Mouse (Mus musculus) forebrain, postnatal 0 days (tissue): ENCODE results near the gene Slc25a25. TPM values are rescaled to one million over a fixed set of nuclear protein-coding genes. Genes with fewer than 3 reads are reported as not detected.

Experiments
- ATAC-seq: fragments of 200-750 bp; cut with Nextera tagmentation; 2 replicates; pipeline ENCODE4 v1.8.0; 2017; ENCODE audit warnings: mild to moderate bottlenecking, moderate library complexity
- DNase-seq: peaks from one replicate; pipeline ENCODE4 v3.0.0-alpha.2; 2015
- H3K27ac ChIP-seq: fragments of 300-500 bp; sonication (generic); 2 replicates; pipeline ENCODE4 v1.5.1; 2014; ENCODE audit warnings: low read depth, mild to moderate bottlenecking, antibody characterized with exemption, low read length, moderate library complexity, mixed read lengths
- H3K27me3 ChIP-seq: fragments of 300-500 bp; sonication (generic); 2 replicates; pipeline ENCODE4 v1.6.1; 2014; ENCODE audit warnings: mild to moderate bottlenecking, low read length, mixed read lengths; ENCODE audit not compliant: insufficient read depth
- H3K36me3 ChIP-seq: fragments of 300-500 bp; sonication (generic); 2 replicates; pipeline ENCODE4 v1.6.1; 2014; ENCODE audit warnings: mild to moderate bottlenecking, moderate library complexity; ENCODE audit not compliant: insufficient read depth
- H3K4me1 ChIP-seq: fragments of 300-500 bp; sonication (generic); 2 replicates; pipeline ENCODE4 v1.6.1; 2014; ENCODE audit warnings: antibody characterized with exemption; ENCODE audit not compliant: insufficient read depth
- H3K4me2 ChIP-seq: fragments of 300-500 bp; sonication (generic); 2 replicates; pipeline ENCODE4 v1.6.1; 2014; ENCODE audit warnings: low read depth, mild to moderate bottlenecking, moderate library complexity
- H3K4me3 ChIP-seq: fragments of 300-500 bp; sonication (generic); 2 replicates; pipeline ENCODE4 v1.5.1; 2014; ENCODE audit warnings: low read depth, low read length, mixed read lengths
- H3K9ac ChIP-seq: fragments of 300-500 bp; sonication (generic); 2 replicates; pipeline ENCODE4 v1.6.1; 2014; ENCODE audit warnings: mild to moderate bottlenecking
- H3K9me3 ChIP-seq: fragments of 300-500 bp; sonication (generic); 2 replicates; pipeline ENCODE4 v1.6.1; 2016; ENCODE audit warnings: low read length
- CTCF ChIP-seq: sonication (generic); IDR thresholded peaks from 2 replicates; pipeline ENCODE4 v1.5.1; 2016; ENCODE audit warnings: antibody characterized with exemption, control low read depth, low read depth
- WGBS: fragments of 180-500 bp; shearing (Covaris S2); extraction: QIAGEN DNeasy Blood & Tissue Kit; methylation state at CpG from one replicate; pipeline ENCODE4 v1.1.7; 2014; 5-methylcytosine and 5-hydroxymethylcytosine counted together
- polyA plus RNA-seq: library from polyadenylated mRNA; unstranded; fragments of >200 nt; fragmentation: Nextera tagmentation; extraction: Ambion mirVana; gene quantifications from 2 replicates; pipeline ENCODE4 v1.2.1, GENCODE M21; 2015
- total RNA-seq: library from RNA; depleted of rRNA; stranded (reverse); fragments of >200 nt; gene quantifications from 2 replicates; pipeline ENCODE4 v1.2.3, GENCODE M21; 2014

The Slc25a25 gene
- total and polyA plus RNA-seq, 2 experiments from 2014 or later: 40.9 to 62.5 TPM

- Histone ChIP-seq H3K36me3 (no peaks in the 10 kb centered on the region; the same call in 1 of the 2 replicates), H3K9me3 (no peaks in the 10 kb centered on the region), H3K4me2 (no peak overlapping the region), H3K9ac (no peak overlapping the region), H3K4me3 (no peak overlapping the region), H3K4me1 (no peaks in the 10 kb centered on the region), H3K27me3 (no peaks in the 10 kb centered on the region), H3K27ac (peak overlapping the region; percentile 45; the same call in 1 of the 2 replicates)
- DNase-seq (no peak), ATAC-seq (no peak)
- TF ChIP-seq CTCF: no peak
- 22% methylated on average over 2 of the region's 2 CpGs for WGBS
These were observed 11.1 kb downstream of the Slc25a25 start for GRCm38 (mm10) chr2:32440164-32440563.

- H3K9me3 ChIP-seq: no peaks in the 10 kb centered on the region
- H3K36me3 ChIP-seq: no peaks in the 10 kb centered on the region; the same call in 1 of the 2 replicates
- ATAC-seq (no peak), DNase-seq (no peak)
- 17% methylated on average over 6 of the region's 6 CpGs for WGBS
- H3K4me1 ChIP-seq: no peaks in the 10 kb centered on the region
- no peak overlapping the region for H3K4me3 ChIP-seq
- H3K27ac ChIP-seq: no peak overlapping the region
- no peak for TF ChIP-seq CTCF
- H3K27me3 ChIP-seq: no peaks in the 10 kb centered on the region
- H3K9ac ChIP-seq: no peak overlapping the region
- H3K4me2 ChIP-seq: no peak overlapping the region
These were observed 12.1 kb downstream of the Slc25a25 start for GRCm38 (mm10) chr2:32439177-32439576.

GRCm38 (mm10) chr2:32438733-32439132 is 12.5 kb downstream of the Slc25a25 start:
- Histone ChIP-seq H3K9me3 (no peaks in the 10 kb centered on the region), H3K4me1 (no peaks in the 10 kb centered on the region), H3K27ac (no peak overlapping the region), H3K4me3 (no peak overlapping the region), H3K27me3 (no peaks in the 10 kb centered on the region), H3K36me3 (no peaks in the 10 kb centered on the region), H3K4me2 (no peak overlapping the region), H3K9ac (no peak overlapping the region)
- no peak for ATAC-seq
- TF ChIP-seq CTCF: no peak
- WGBS: 69% methylated on average over 3 of the region's 3 CpGs
- DNase-seq: no peak

- 48% methylated on average over 2 of the region's 2 CpGs for WGBS
- no peaks in the 10 kb centered on the region for H3K36me3 ChIP-seq
- DNase-seq (no peak), ATAC-seq (no peak)
- no peaks in the 10 kb centered on the region for H3K9me3 ChIP-seq
- no peak overlapping the region for H3K4me2 ChIP-seq
- no peak overlapping the region for H3K4me3 ChIP-seq
- H3K9ac ChIP-seq: no peak overlapping the region
- no peak for TF ChIP-seq CTCF
- H3K27ac ChIP-seq: peak overlapping the region; percentile 46; the same call in 1 of the 2 replicates
- no peaks in the 10 kb centered on the region for H3K4me1 ChIP-seq
- H3K27me3 ChIP-seq: no peaks in the 10 kb centered on the region
These were observed 13.6 kb downstream of the Slc25a25 start for GRCm38 (mm10) chr2:32437612-32438166.

- ATAC-seq: peak; percentile 67
These were observed 14.4 kb downstream of the Slc25a25 start for GRCm38 (mm10) chr2:32436686-32437372.

GRCm38 (mm10) chr2:32430701-32431676 is 20.3 kb downstream of the Slc25a25 start:
- Histone ChIP-seq H3K36me3 (no peaks in the 10 kb centered on the region), H3K9ac (peak overlapping the region; percentile 62), H3K4me3 (peak overlapping the region; percentile 48), H3K9me3 (no peaks in the 10 kb centered on the region), H3K27ac (peak overlapping the region; percentile 87), H3K27me3 (no peaks in the 10 kb centered on the region), H3K4me2 (peak overlapping the region; percentile 78), H3K4me1 (peaks cover 27% of the 10 kb centered on the region)
- DNase-seq (peak; percentile 93), ATAC-seq (peak; percentile 96)
- TF ChIP-seq CTCF: no peak
- WGBS: 5% methylated on average over 18 of the region's 18 CpGs

More at GRCm38 (mm10) chr2:32436686-32437372, 14.4 kb downstream of the Slc25a25 start:
- H3K4me3 ChIP-seq: no peak overlapping the region
- WGBS: 23% methylated on average over 3 of the region's 3 CpGs
- H3K27ac ChIP-seq: peak overlapping the region; percentile 46; the same call in 1 of the 2 replicates
- H3K9ac ChIP-seq: no peak overlapping the region
- no peak for TF ChIP-seq CTCF
- no peaks in the 10 kb centered on the region for H3K36me3 ChIP-seq
- H3K9me3 ChIP-seq: no peaks in the 10 kb centered on the region
- peak; percentile 39 for DNase-seq
- H3K4me1 ChIP-seq: 0 out of 2 replicates have a peak, but pooled peaks cover under 1% of the 10 kb centered on the region
- H3K27me3 ChIP-seq: no peaks in the 10 kb centered on the region
- H3K4me2 ChIP-seq: no peak overlapping the region
